Mouse (Mus musculus) heart, postnatal 36 days (tissue): Measurements from ENCODE around the gene Lst1. TPM values are rescaled to one million over a fixed set of nuclear protein-coding genes. Genes with fewer than 3 reads are reported as not detected.

ENCODE experiments used
- DNase-seq, 2 experiments: peaks; one replicate each; pipeline ENCODE4 v3.0.0; 2021 to 2022
- intact Hi-C: fragments of 180-260 bp; cut with DNase I; formaldehyde crosslinking; loops from one replicate; pipeline ENCODE4 v1.15.1; 2025
- total RNA-seq, 2 experiments: library from RNA; stranded (reverse); gene quantifications; 2 replicates each; pipeline ENCODE4 v1.2.3; 2021

The Lst1 gene
- total RNA-seq, 2 experiments from 2014 or later = 3.3 to 3.7 TPM

DNA sequence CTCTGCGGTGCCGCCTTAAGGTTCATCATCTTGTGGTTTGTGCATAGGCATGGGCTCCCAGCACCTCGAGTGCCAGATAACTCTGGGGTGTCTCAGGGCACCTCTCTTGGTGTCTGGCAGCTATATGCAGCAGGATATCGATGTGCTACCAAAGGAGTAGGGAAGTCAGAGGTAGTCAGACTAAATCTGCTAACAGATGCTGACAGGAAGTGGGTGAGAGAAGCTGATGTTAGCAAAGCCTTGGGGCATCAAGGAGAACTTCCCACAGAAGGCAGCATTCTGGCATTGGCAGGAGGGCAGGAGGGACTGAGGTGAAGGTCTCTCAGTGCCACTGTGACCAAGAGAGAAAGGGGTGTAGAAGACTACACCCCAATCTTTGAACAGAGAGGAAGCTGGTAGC lies 1.9 kb upstream of the Lst1 start:
- intact Hi-C loops = no loop called here
- no peak for DNase-seq

- DNase-seq = no peak
- intact Hi-C loops = no loop called here
These were observed 947 bp upstream of the Lst1 start for GRCm38 (mm10) chr17:35189186-35189585.

GRCm38 (mm10) chr17:35187345-35187744 lies 894 bp downstream of the Lst1 start:
- intact Hi-C loops = no loop called here
- DNase-seq = no peak

GRCm38 (mm10) chr17:35186681-35187080 lies 1.6 kb downstream of the Lst1 start:
- DNase-seq = peak in 1 of 2 experiments; percentile 49
- intact Hi-C loops = no loop called here

- DNase-seq = peak; percentile 74 to 78
- intact Hi-C loops = no loop called here
These were observed 2.3 kb downstream of the Lst1 start for GRCm38 (mm10) chr17:35185639-35186611.

DNA sequence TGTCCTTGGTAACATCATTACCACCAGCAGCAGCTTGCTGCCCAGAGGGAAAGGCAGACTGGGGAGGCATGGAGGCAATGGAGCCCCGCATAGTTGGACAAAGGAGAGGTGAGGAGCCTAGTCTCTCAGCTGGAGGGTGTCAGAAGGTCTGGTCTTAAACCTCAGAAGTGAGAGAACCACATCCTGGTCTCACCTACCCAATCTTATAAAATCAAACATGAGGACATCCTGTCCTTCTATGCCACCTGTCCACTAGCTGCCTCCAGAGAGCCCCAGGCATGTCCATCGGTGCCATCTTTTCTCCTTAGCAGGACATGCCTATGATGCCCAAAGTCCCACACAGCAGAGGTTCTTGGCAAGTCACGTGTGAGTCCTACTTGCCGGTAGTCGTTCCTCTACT lies 8.1 kb downstream of the Lst1 start:
- intact Hi-C loops = no loop called here
- no peak for DNase-seq

DNA sequence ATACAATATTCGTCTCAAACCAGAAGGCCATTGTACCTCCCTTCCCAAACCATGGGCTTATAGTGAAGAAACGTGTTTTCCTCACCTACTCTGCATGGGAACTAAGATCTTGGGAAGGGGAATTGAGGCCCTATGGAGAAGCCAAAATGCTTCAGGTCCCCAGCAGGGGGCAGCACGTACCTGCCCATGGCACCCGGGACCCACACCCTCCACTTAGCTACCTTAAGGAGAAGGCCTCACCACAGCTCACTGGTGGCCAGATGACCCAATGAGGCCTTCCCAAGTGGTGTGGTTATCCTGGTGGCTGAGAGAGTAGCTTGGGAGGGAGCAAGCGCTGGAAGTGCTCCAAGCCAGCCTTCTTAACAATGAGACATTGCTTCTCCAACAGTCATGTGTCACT lies 9.7 kb downstream of the Lst1 start:
- intact Hi-C loops = loop anchor here (1.0 kb wide), 2 partner anchors 17 to 54 kb away; no protein-coding TSS in a partner anchor

GRCm38 (mm10) chr17:35175968-35176367 lies 12.3 kb downstream of the Lst1 start, which contains the start of gene Aif1:
Aif1 (minus strand) TSS chr17:35176068.
- intact Hi-C loops = no loop called here
- no peak for DNase-seq

More for the DNA sequence above, 9.7 kb downstream of the Lst1 start:
- peak; percentile 79 to 83 for DNase-seq

- DNase-seq = no peak
- intact Hi-C loops = no loop called here
These were observed 12.9 kb downstream of the Lst1 start for GRCm38 (mm10) chr17:35175382-35175781.

- intact Hi-C loops = no loop called here
- no peak for DNase-seq
These were observed 13.8 kb downstream of the Lst1 start for GRCm38 (mm10) chr17:35174201-35174977.

- intact Hi-C loops = no loop called here
- DNase-seq = no peak
These were observed 14.9 kb downstream of the Lst1 start for GRCm38 (mm10) chr17:35173329-35173728.

DNA sequence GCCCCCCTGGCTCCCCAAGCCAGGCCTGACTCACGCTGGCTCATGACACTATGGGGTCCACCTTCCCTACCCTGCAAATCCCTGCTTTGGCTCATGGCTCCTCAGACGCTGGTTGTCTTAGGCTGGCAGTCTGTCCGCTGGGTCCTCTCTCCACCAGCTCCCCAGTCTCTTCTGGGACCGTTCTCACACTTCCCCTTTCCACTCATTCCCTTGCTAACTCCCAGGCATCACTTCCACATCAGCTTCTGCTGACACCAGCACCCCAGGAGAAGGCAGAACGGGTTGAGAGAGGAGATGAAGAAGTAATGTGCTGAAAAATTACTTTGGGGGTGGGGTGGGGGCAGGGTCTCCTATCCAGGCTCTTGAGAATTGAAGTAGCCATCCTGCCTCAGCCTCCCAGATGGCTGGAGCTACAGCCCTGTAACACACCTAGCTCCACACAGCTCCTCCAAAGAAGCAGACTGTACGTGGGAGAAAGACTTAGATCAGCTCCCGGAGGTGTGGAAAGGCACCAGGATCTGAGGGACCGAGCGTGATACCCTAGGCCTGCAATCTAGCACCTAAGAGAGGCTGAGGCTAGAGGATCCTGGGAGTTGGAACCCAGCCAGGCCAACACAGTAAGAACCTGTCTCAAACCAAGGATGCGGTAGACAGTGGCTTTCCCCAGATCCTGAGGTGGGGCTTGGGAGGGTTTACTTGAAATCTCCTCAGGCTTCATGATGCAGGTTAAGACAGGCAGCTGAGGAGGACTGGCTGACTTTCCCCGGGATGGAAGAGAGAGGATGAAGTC lies 15.6 kb downstream of the Lst1 start:
- no peak for DNase-seq
- intact Hi-C loops = no loop called here

GRCm38 (mm10) chr17:35168541-35169207 lies 19.6 kb downstream of the Lst1 start:
- intact Hi-C loops = loop anchor here (2.0 kb wide), 1 partner anchor 68 kb away; no protein-coding TSS in a partner anchor
- no peak for DNase-seq

DNA sequence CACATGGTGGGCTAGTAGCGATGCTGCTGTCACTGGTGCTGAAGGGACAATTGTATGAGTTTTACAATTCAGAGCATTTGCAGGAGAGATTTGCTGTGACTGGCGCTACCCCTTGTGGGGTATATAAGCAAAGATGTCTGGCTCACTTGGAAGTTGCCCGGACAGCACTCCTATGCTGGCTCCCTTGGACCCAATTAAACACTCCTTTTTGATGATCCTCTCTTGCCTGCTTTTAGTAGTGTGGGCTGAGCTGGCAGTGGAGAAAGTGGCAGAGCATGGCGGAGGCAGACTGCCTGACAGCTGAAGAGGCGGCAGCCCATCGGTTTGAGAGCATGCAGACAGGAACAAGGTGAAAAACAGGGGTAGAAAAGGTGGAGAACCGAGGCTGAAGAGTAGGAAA lies 20.4 kb downstream of the Lst1 start:
- intact Hi-C loops = loop anchor here (2.0 kb wide), 1 partner anchor 69 kb away; no protein-coding TSS in a partner anchor
- no peak for DNase-seq

GRCm38 (mm10) chr17:35166352-35167035 lies 21.7 kb downstream of the Lst1 start:
- peak in 1 of 2 experiments; percentile 51 for DNase-seq
- intact Hi-C loops = no loop called here

- no peak for DNase-seq
- intact Hi-C loops = no loop called here
These were observed 22.6 kb downstream of the Lst1 start for GRCm38 (mm10) chr17:35165451-35166155.

- intact Hi-C loops = loop anchor here (5.0 kb wide), 1 partner anchor 38 kb away; the partner anchor contains the start of gene D17H6S53E
These were observed 23.4 kb downstream of the Lst1 start, which contains the start of gene Prrc2a for GRCm38 (mm10) chr17:35164568-35165450. Prrc2a (minus strand) TSS chr17:35164897.

More at GRCm38 (mm10) chr17:35164568-35165450, 23.4 kb downstream of the Lst1 start, which contains the start of gene Prrc2a:
- peak; percentile 95 to 98 for DNase-seq
